Mouse (Mus musculus) lung, adult 2 months (tissue): Measurements from ENCODE around the gene Stxbp1.

Experiments
- CTCF ChIP-seq: fragments of 200-500 bp; IDR thresholded peaks from 2 replicates; pipeline ENCODE4 v1.5.1; 2011; ENCODE audit warnings: mild to moderate bottlenecking, low read length, control low read depth; ENCODE audit not compliant: insufficient read depth
- POLR2A ChIP-seq: fragments of 200-500 bp; IDR thresholded peaks from 2 replicates; pipeline ENCODE4 v1.6.1; 2011; ENCODE audit warnings: low read depth, mild to moderate bottlenecking, control low read depth, low read length, borderline replicate concordance; ENCODE audit errors: extremely low read depth

- TF ChIP-seq CTCF (no peak), POLR2A (no peak)
These were observed 88.0 kb downstream of the Stxbp1 start for GRCm38 (mm10) chr2:32759001-32759400.
